Mouse (Mus musculus) embryonic facial prominence, embryonic 11.5 days (tissue): Measurements from ENCODE around the gene Atf2. TPM values are rescaled to one million over a fixed set of nuclear protein-coding genes. Genes with fewer than 3 reads are reported as not detected.

Experiments
- polyA plus RNA-seq: library from polyadenylated mRNA; unstranded; fragments of >200 nt; fragmentation: Nextera tagmentation; extraction: Ambion mirVana; gene quantifications from 2 replicates; pipeline ENCODE4 v1.2.1, GENCODE M21; 2014

The Atf2 gene
- polyA plus RNA-seq, 1 experiment from 2014 or later: 81.6 TPM

Other genes with a start within 250 kb of the Atf2 start
- 50.4 and 61.1 TPM in 2 replicates for gene Chn1, start 117.3 kb downstream of the Atf2 start, polyA plus RNA-seq
- 890 and 926 TPM in 2 replicates for gene Atp5g3, start 18.7 kb upstream of the Atf2 start, polyA plus RNA-seq